Mouse (Mus musculus) stomach, postnatal 0 days (tissue): ENCODE results near the gene Tmem243.

Experiments
- CTCF ChIP-seq: IDR thresholded peaks from 2 replicates; pipeline ENCODE4 v1.5.1; 2016; ENCODE audit warnings: antibody characterized with exemption, low read depth, mild to moderate bottlenecking, moderate library complexity
- EP300 ChIP-seq: optimal IDR thresholded peaks from 2 replicates; pipeline ENCODE3; 2016; ENCODE audit warnings: antibody characterized with exemption

DNA sequence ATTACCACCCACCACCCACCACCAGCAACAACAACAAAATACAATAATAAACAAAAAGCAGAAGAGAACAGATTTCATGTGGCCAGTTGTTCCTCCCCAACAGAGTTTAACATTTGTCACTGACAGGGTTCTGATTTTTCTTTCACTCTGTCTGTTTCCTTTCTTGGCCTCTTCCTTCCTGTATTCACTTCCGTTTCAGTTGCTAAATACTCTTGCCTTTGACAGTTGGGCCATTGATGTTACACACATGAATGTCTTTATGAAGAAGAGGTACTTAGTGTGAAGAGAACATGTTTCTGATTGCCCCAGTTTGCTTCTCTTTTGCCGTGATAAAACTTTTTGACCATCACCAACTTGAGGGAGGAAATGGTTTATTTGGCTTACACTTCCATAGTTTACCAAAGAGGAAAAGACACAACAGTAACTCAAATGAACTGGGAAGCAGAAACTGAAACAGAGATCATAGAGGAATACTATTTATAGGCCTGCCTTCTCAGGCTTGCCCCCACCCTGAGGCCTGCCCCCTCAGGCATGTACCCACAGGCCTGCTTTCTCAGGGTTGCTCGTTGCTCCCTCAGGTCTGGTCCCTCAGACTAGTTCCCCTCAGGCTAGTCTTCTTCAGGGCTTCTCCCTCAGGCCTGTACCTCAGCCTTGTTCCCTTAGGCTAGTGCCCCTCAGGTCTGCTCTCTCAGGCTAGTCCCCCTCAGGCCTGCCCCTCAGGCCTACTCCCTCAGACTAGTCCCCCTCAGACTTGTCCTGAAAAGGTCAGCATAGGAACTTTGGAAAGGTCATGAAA lies 13.3 kb upstream of the Tmem243 start:
- TF ChIP-seq CTCF (no peak), EP300 (no peak)
